Mouse (Mus musculus) frontal cortex, adult 2 months (tissue): ENCODE measurements around the gene Hist2h3c1. TPM values are rescaled to one million over a fixed set of nuclear protein-coding genes. Genes with fewer than 3 reads are reported as not detected.
A peak's percentile ranks its signal among the peaks of the same experiment; 100 is the strongest.
"Not testable (repeated sequence)": the region's sequence is repeated elsewhere in the genome, so short reads cannot be mapped to it uniquely, and the experiment has no call there.

ENCODE experiments used
- DNase-seq, 2 experiments: peaks; one replicate each; pipeline ENCODE4 v3.0.0; 2022; ENCODE audit warnings: low spot score in 1 of 2; ENCODE audit errors: extremely low spot score in 1 of 2
- polyA plus RNA-seq: library from polyadenylated mRNA; depleted of rRNA; stranded (reverse); fragments of >200 nt; gene quantifications from 2 replicates; pipeline ENCODE4 v1.2.3, GENCODE M21; 2012; rRNA removed

The Hist2h3c1 gene
- polyA plus RNA-seq, 1 experiment, result not detected

GRCm38 (mm10) chr3:96277800-96278624, 31.5 kb downstream of the Hist2h3c1 start:
- peak; percentile 86 to 95 for DNase-seq

DNA sequence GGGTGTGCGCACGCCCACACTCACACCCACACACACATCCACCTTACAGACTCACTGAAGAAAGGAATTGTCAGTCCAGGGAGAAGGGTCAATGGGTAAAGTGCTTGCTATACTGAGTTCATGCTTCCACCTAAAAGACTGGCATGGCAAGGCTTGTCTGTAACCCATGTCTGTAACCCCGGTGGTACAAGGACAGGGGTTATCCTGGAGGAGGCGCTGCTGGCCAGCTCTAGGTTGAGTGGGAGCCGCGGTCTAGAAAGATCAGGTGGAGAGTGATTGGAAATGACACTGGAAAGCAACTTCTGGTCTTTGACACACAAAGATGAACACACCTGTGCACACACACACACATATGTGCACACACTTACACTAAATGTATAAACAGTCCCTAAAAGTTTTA, 34.2 kb downstream of the Hist2h3c1 start:
- DNase-seq, result no peak

DNA sequence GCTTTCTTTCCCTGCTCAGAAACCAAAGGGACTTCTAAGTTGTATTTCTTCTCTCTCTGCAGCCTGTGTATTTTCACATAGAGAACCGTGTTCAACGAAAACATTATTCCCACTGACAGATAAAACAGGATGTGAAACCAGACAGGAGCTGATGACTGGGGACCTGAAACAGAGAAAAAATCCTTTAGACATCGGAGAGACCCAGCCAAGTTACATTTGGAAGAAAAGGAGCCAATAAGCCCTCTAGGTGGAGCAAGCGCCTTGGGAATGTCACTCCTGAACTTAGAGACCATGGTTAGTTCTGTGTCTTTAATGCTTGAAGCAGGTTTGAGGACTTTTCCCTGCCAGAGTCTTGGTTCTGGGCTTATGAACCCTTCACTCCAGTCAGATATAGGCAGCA, 38.0 kb downstream of the Hist2h3c1 start:
- DNase-seq, result peak in 1 of 2 experiments; percentile 73

DNA sequence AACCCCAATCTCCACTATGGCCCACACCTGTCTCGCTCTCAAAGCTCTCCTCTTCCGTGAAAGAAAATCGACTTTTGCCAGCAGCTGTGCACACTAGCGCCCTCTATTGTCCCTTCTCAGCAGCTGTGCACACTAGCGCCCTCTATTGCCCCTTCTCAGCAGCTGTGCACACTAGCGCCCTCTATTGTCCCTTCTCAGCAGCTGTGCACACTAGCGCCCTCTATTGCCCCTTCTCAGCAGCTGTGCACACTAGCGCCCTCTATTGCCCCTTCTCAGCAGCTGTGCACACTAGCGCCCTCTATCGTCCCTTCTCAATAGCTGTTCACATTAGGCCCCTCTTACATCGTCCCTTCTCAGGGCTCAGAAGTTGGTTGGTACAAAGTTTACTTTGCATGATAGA, 40.8 kb downstream of the Hist2h3c1 start:
- not testable (repeated sequence) for DNase-seq

GRCm38 (mm10) chr3:96289201-96289600, 42.7 kb downstream of the Hist2h3c1 start:
- no peak for DNase-seq

- not testable (repeated sequence) for DNase-seq
Measured at GRCm38 (mm10) chr3:96290727-96291126, 44.2 kb downstream of the Hist2h3c1 start.

DNA sequence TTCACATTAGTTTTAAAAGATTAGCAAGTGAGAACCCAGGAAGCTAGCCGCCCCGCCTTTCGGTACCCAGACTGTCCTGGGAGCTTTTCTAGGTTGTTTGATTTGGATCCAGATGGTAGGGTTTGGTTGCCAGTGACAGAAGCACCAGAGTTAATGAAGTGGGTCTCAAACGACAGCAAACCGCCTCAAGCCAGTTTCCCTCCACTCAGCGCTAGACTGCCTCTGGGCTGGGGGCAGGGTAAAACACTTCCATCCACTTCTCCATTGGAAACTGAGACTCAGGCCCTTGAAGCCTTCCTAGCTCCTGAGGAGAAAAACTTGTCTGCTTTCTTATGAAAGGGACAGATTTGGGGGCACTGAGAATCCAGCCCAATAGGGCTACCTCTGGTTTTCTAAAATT, 46.2 kb downstream of the Hist2h3c1 start:
- no peak for DNase-seq

DNA sequence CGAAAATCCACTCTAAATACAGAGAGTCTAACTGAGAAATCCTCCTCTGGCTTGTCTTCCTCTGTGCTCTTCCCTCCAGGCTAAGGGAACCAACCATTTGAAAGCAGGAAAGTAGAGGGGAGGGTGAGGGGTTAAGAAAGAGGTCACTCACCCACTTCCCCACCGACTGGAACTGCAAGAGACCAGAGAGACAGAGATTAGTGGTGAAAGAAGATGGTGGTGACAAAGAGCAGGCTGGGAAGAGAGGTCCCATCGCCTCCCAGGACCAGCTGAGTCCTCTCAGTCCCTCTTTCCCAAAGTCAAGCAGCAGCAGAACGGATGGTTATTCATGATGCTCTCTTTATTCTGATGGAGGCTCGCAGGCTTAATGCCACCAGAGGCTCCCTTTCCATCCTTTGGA, 46.9 kb downstream of the Hist2h3c1 start:
- no peak for DNase-seq

- no peak for DNase-seq
Measured at GRCm38 (mm10) chr3:96293787-96294186, 47.3 kb downstream of the Hist2h3c1 start, which contains the start of gene Fcgr1. Fcgr1 (minus strand) TSS chr3:96293969.

Other genes starting within 250 kb of the Hist2h3c1 start
- 32.7 and 33.0 TPM in 2 replicates for gene Vps45, start 188.2 kb upstream of the Hist2h3c1 start, polyA plus RNA-seq
- 16.2 and 17.6 TPM in 2 replicates for gene Otud7b, start 142.2 kb upstream of the Hist2h3c1 start, polyA plus RNA-seq
- gene Mtmr11, start 84.7 kb upstream of the Hist2h3c1 start, polyA plus RNA-seq, result 21.3 and 25.7 TPM in 2 replicates
- gene Sf3b4, start 74.4 kb upstream of the Hist2h3c1 start, polyA plus RNA-seq, result 56.5 and 61.5 TPM in 2 replicates
- 309 and 315 TPM in 2 replicates for gene Sv2a, start 65.5 kb upstream of the Hist2h3c1 start, polyA plus RNA-seq
- 34.8 and 36.6 TPM in 2 replicates for gene Bola1, start 27.0 kb upstream of the Hist2h3c1 start, polyA plus RNA-seq
- gene Hist2h2ab, start 26.8 kb upstream of the Hist2h3c1 start, polyA plus RNA-seq, result 0.71 and 2.0 TPM in 2 replicates
- gene Hist2h2ac, start 25.8 kb upstream of the Hist2h3c1 start, polyA plus RNA-seq, result 0.80 and 1.9 TPM in 2 replicates
- 10.5 and 12.2 TPM in 2 replicates for gene Hist2h2be, start 25.6 kb upstream of the Hist2h3c1 start, polyA plus RNA-seq
- gene Hist2h3c2, start 7.6 kb upstream of the Hist2h3c1 start, polyA plus RNA-seq, result 14.1 and 17.1 TPM in 2 replicates
- gene Hist2h2aa2, start 6.4 kb upstream of the Hist2h3c1 start, polyA plus RNA-seq, result 6.9 TPM in 1 of 2 replicates, not detected in the other
- 146 and 222 TPM in 2 replicates for gene Hist2h2aa1, start 1.2 kb upstream of the Hist2h3c1 start, polyA plus RNA-seq
- gene Hist2h4, start 16.6 kb downstream of the Hist2h3c1 start, polyA plus RNA-seq, result 3.3 and 3.9 TPM in 2 replicates
- 7.3 and 8.1 TPM in 2 replicates for gene Hist2h3b, start 22.0 kb downstream of the Hist2h3c1 start, polyA plus RNA-seq
- gene Hist2h2bb, start 23.1 kb downstream of the Hist2h3c1 start, polyA plus RNA-seq, result 1.3 and 2.0 TPM in 2 replicates
- 3.0 and 4.8 TPM in 2 replicates for gene Fcgr1, start 47.3 kb downstream of the Hist2h3c1 start, polyA plus RNA-seq
- gene BC107364, start 205.6 kb downstream of the Hist2h3c1 start, polyA plus RNA-seq, result not detected in 2 replicates